Mouse (Mus musculus): ENCODE data around the gene Olfr823. TPM values are rescaled to one million over a fixed set of nuclear protein-coding genes. Genes with fewer than 3 reads are reported as not detected.
A peak's percentile ranks its signal among the peaks of the same experiment; 100 is the strongest.
"Not testable (repeated sequence)": the region's sequence is repeated elsewhere in the genome, so short reads cannot be mapped to it uniquely, and the experiment has no call there.

Gene Olfr823
- not detected for total RNA-seq (2021)

DNA sequence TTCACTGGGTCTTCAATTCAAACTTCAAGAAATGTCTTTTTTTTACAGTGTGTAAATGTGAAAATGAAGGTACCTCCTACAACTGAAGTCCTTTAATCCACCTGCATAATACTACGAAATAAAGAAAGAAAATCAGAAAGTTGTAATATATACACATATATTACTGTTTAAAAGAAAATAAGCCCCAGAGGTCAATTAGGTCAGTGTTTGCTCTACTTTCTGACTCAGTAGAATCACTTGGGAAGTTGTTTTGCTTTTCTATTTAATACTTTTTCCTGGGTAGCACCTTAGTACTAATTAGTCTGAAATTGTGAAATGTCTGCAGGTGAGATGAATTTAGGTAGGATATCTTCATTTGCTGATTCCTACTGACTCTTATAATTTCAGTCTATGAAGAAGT lies at the start of gene Olfr823:
Gene Olfr823, minus strand, starts transcription at position 101 of the 400 bp plus-strand sequence.
- intact Hi-C loops (cut with DNase I); DNase-seq (ENCODE audit: extremely low spot score in 1 of 2, low spot score in 2 of 2): not testable (repeated sequence)

DNA sequence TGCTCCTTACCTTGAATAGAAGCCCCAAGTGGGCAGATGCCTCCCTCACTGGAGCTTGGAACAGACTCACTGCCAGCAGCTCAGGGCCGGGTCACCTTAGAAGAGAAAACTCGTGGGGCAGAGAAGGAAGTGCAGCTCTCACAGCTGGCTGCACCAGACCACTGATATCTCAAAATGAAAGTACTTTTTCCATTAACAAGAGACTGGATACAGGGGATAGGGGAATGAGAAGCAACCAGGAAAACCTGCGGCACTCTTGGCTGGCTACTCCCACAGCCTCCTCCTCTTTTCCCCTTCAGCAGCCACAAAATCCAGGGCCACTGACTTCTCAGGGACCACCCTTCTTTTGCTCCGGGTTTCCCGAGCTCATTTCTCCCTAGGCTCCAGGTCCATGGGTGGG lies 28.9 kb upstream of the Olfr823 start:
- DNase-seq (ENCODE audit: extremely low spot score in 1 of 2, low spot score in 2 of 2), result no peak
- intact Hi-C loops (cut with DNase I), result no loop called here

DNA sequence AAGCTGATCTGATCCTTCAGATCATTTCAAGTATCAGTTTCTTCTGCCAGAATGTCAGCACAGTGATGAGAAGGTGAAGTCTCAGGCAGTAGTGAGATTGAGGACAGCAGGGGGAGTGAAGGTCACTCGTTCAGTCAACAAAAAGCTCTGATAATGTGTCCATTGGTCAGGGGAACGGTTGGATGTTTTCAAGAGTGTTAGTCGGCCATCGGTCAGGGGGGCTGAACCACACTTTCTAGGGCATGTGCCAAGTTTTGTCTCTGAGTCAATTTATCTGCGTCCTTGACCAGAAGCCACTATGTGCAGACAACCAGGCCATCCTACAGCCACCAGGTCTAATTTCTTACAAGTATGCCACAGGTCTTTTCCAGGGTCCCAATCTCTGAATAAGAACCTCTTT lies 27.3 kb upstream of the Olfr823 start:
- intact Hi-C loops (cut with DNase I), result not testable (repeated sequence)

DNA sequence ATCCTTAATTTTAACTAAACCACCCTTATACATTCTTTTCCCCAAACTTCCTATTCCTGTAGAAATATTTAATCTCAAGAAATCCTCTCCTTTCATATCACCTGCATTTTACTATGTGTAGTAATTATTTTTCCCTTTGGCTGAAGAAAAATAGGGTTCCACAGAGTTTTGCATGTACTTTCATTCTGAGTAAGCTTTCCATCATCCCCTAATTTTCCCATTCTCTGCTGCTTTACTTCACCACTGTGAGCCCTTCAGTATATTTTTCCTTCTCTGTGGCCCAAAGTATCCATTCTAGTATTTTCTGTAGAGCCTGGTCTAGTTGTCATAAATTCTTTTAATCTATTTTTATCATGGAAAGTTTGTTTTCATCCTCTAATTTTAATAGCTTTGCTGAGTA lies 19.6 kb upstream of the Olfr823 start:
- intact Hi-C loops (cut with DNase I), result no loop called here
- DNase-seq (ENCODE audit: extremely low spot score in 1 of 2, low spot score in 2 of 2), result no peak

More for the DNA sequence above, 27.3 kb upstream of the Olfr823 start:
- not testable (repeated sequence) for DNase-seq (ENCODE audit: extremely low spot score in 1 of 2, low spot score in 2 of 2)

DNA sequence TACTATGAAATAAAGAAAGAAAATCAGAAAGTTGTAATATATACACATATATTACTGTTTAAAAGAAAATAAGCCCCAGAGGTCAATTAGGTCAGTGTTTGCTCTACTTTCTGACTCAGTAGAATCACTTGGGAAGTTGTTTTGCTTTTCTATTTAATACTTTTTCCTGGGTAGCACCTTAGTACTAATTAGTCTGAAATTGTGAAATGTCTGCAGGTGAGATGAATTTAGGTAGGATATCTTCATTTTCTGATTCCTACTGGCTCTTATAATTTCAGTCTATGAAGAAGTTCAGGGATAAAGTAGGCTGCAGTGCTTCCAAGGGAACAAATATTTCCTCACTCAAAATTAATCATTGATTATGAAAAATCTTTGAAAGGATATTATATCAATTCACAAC lies 14.7 kb upstream of the Olfr823 start, which contains the start of gene Olfr824:
Gene Olfr824, minus strand, starts transcription at position 101 of the 400 bp plus-strand sequence.
- DNase-seq (ENCODE audit: extremely low spot score in 1 of 2, low spot score in 2 of 2); intact Hi-C loops (cut with DNase I): not testable (repeated sequence)

DNA sequence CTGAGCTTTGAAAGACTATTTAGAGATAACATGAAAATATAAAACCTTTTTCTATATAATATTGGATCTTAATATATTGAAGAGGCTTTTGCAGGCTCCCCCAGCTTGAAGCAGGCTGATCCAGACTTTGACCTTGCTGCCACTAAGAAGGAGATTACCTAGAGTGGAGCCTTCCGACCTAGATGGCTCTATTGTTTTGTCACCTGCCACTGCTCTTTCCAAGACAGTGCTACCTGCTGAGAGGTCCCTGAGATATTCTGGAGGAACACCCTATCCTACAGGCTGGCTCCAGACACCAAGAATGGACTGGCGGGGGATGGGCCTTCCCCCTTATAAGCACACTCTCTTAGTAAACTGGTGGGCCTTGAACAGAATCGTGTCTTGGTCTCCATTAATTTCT lies 862 bp upstream of the Olfr823 start:
- DNase-seq (ENCODE audit: extremely low spot score in 1 of 2, low spot score in 2 of 2); intact Hi-C loops (cut with DNase I): not testable (repeated sequence)

DNA sequence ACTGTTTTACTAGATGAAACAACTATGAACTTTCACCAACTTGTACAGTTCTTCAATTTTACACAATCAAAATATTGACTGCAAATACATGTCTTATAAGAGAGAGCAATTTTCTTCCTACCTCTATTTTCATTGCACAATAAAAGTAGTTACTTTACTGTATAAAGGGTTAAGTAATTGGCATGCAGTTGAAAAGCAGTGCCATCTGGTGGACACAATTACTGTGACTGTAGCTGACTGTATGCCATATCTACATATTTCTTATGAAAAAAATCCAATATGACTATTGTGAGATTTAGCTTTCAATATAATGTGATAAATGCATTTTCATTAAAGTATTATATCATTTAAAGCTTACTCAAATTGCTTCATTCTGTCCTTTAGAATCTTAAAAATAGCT lies 19.1 kb downstream of the Olfr823 start:
- intact Hi-C loops (cut with DNase I), result loop anchor here (10.0 kb wide), 1 partner anchor 541 kb away; no protein-coding TSS in a partner anchor
- DNase-seq (ENCODE audit: extremely low spot score in 1 of 2, low spot score in 2 of 2), result no peak

DNA sequence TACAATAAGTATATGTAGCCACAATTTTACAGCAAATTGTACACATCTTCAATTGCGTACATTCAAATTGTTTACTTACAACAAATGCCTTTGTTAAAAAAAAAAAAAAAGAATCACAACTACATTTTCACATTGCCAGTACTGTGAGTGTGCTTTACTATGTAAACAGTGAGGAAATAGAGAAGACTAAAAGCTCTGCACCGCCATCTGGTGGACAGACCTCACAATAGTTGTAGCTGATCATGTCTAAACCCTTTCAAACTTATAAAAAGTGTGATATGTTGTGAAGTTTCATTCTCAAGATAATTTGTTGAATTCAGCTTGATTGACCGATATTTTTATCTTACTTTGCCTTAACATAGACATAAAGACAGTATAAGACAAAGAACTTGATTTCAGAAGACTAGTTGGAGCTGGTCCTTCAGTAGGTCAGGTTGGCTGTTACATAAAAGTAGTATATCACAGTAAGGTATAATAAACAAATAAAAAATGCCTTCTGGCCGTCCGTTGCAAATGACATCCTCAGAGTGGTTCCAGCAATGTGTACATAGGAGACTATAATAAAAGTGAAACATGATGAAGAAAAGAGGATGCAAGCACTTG lies 22.2 kb downstream of the Olfr823 start:
- intact Hi-C loops (cut with DNase I), result loop anchor here (2.0 to 10.0 kb wide), 2 partner anchors 538 to 1066 kb away; no protein-coding TSS in a partner anchor
- DNase-seq (ENCODE audit: extremely low spot score in 1 of 2, low spot score in 2 of 2), result peak; percentile 56 to 59

DNA sequence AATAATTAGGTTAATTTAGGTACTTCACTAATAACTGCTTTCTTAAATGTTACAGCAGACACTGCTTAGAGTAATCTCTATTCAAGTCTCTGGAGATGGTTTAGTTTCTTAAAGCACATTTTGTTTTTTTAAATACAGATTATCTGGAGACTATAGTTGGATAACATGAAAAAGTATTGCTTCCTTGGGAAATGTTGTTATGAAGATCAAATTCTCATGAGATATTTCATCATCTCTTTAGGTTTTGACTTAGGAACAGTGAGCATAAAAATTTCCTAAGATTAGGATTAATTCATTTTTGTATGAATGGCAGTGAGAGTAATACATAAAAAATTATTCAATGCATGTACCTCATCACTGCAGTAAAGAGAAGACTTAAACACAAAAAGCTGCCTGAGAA lies 44.3 kb downstream of the Olfr823 start, which contains the start of gene Olfr822:
Gene Olfr822, plus strand, starts transcription at position 301 of the 400 bp plus-strand sequence.
- no peak for DNase-seq (ENCODE audit: extremely low spot score in 1 of 2, low spot score in 2 of 2)
- intact Hi-C loops (cut with DNase I), result no loop called here

Other genes with a start within 250 kb of the Olfr823 start
- not detected for gene Olfr814, start 235.5 kb downstream of the Olfr823 start, total RNA-seq (2021)
- not detected for gene Olfr815, start 209.5 kb downstream of the Olfr823 start, total RNA-seq (2021)
- gene Olfr816, start 199.8 kb downstream of the Olfr823 start, total RNA-seq (2021), result not detected
- gene Olfr818, start 166.3 kb downstream of the Olfr823 start, total RNA-seq (2021), result not detected
- not detected for gene Olfr819, start 148.1 kb downstream of the Olfr823 start, total RNA-seq (2021)
- not detected for gene Olfr247, start 139.2 kb downstream of the Olfr823 start, total RNA-seq (2021)
- gene Gm10310, start 130.3 kb downstream of the Olfr823 start, total RNA-seq (2021), result not detected
- gene Olfr820, start 102.8 kb downstream of the Olfr823 start, total RNA-seq (2021), result not detected
- gene Olfr821, start 85.0 kb downstream of the Olfr823 start, total RNA-seq (2021), result not detected
- gene Olfr822, start 44.2 kb downstream of the Olfr823 start, total RNA-seq (2021), result not detected
- not detected for gene Olfr824, start 14.6 kb upstream of the Olfr823 start, total RNA-seq (2021)
- not detected for gene Olfr825, start 51.4 kb upstream of the Olfr823 start, total RNA-seq (2021)
- gene Olfr826, start 68.8 kb upstream of the Olfr823 start, total RNA-seq (2021), result not detected
- gene Olfr827, start 99.0 kb upstream of the Olfr823 start, total RNA-seq (2021), result not detected
- under 1 TPM in 1 of 2 experiments, not detected in 1; 0.19 TPM for gene Neurod4, start 164.9 kb upstream of the Olfr823 start, total RNA-seq (2021)
- gene Tespa1, start 207.5 kb upstream of the Olfr823 start, total RNA-seq (2021), result 1 to 10 TPM; 1.8 to 2.4 TPM